Mouse (Mus musculus) liver (tissue): Measurements from ENCODE around the gene Rpl19.
A peak's percentile ranks its signal among the peaks of the same experiment; 100 is the strongest.

ENCODE experiments used
- DNase-seq: peaks from one replicate; pipeline ENCODE4 v3.0.0-alpha.2; 2020; ENCODE audit warnings: mixed read lengths

Rpl19 gene

GRCm38 (mm10) chr11:97999748-98000147 lies 26.8 kb upstream of the Rpl19 start:
- no peak for DNase-seq

DNA sequence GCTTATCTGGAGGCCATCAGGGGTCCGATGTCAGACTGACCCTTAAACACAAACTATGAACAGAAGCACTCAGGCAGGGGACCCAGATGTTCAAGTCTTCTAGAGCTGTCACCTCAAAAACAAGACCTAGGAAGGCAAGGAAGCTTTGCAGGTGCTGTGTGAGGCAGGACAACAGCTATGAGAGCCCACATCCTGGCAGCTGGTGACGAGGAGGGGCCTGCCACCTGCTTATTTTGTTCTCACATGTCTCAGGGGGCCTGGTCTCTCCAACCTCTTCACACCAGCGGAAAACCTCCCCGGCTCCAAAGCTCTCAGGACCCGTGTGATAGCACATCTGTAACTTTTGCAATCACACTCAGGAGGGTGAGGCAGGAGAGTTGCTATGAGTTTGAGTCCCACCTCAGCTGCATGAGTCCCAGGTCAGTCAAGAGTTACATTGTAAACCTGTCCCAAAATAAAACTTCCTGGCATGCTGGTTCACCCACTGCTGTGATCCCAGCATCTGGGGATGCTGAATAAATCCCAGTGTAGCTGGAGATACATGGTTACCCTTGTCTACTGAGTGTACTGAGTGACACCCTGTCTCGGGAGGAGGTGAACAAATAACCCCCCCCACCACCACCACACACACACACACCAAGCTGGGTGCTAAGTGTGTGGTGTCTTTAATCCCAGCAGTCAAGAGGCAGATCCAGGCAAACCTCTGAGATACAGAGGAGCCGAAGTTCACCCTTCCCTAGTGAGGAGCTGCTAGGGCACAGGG lies 26.0 kb upstream of the Rpl19 start:
- DNase-seq, result no peak

DNA sequence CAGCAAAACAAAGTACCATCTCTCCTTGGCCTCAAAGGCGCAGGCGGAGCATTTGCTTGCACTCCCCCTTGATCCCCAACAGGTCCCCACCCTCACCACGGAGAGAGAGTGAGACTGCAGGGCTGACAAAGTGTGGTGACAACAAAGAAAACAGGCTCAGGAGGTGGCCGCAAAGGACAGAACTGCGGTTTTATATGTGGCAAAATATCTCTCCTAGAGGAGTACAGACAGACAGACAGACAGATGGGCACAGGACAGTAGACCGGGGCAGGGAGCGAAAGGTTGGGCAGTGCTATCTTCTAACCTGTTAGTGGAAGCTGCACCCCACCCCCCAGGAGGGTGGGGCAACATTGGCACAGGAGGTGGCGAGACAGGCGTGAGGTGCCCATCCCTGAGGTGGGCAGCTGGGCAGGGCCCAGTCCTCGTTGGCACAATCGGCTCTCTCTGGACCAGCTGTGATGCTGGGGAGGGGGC lies 25.1 kb upstream of the Rpl19 start:
- no peak for DNase-seq

DNA sequence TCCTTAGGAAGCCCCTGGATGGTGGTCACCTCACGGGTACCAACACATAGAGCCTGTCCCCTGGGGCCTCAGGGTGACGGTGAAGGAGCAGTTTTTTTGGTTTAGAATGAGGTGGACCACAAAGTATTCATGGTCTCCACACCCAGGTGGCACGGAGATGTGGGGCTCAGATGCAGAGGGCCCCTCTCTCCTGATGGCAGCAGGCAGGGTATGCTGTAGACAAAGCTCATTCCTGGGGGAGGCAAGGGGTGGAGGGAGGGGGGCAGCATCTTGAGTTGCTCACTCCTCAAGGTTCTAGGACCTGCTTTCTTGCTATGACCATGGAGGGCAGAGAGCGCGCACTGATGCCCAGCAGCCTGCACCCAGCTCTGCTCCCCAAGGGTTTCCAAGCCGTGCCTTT lies 24.5 kb upstream of the Rpl19 start:
- no peak for DNase-seq

- DNase-seq, result peak; percentile 80
Observed at GRCm38 (mm10) chr11:98002627-98003026, 23.9 kb upstream of the Rpl19 start.

GRCm38 (mm10) chr11:98003171-98003671 lies 23.3 kb upstream of the Rpl19 start:
- no peak for DNase-seq

DNA sequence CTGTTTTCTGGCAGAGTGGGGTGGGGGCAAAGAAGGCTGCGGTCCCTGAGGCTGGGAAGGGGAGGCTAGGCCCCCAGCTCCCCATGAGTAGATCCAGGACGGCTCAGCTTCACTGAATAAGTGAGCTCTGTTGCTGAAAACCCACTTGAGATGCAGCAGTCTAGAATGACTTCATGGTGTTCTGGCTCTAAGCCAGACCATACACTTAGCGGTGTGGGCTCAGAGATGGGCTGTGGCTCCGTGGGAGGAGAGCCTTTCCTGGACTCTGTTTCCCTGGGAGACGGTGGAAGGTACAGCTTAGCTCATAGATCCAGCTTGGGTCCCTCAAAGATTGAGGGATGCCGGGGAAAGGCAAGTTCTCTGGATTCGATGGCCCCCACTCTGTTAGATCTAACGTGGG lies 22.3 kb upstream of the Rpl19 start:
- DNase-seq, result no peak

DNA sequence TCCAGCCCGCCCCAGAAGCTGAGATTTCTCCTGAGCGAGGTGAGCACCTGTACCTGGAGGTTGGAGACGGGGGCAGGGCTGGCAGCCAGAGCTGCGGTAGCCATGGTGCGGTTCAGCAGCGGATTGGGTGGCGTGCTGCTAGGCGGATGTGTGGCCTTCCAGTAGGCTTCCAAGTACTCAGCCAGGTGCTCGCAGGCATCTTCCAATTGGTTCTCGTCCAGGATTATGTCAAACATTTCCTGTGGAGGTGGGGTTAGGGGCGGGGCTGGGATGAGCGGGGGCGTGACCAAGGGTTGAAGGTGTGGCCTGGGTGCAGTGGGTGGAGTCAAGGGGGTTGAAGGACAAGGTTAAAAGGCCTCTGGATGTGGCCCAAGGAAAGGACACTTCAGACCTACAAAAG lies 21.4 kb upstream of the Rpl19 start:
- peak; percentile 56 for DNase-seq

DNA sequence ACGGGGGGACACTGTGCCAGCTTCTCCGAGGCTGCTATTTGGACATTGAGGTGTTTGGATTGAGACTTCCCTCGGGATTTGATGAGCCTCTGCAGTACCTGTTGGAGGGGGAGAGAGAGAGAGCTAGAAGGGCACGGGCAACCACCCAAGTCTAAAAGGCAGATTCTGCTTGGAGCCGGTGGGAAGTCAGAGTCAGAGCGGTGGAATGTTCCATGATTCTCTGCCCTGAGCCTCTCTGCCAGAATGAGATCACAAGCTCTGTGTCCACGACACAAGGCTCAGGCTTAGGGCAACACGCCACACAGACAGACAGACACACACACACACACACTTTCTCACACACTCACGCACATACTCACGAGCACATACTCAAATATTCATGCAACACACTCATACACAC lies 20.8 kb upstream of the Rpl19 start:
- no peak for DNase-seq

DNA sequence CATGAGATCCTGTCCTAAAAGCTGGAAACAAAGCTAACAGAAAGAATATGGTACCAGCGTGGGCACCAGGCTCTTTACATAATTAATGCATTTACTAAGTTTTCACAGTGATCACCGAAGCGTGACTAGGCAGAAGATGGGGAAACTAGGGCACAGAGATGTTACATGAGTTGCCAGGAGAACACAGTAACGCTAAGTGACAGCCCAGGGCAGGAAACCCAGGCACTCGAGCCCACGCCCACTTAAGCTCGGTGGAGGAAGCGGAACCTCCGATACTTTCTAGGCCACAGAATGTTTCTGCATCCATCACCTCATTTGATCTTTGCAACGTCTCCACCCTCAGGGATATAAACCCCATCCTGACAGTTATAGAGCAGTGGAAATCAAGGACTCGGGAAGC lies 18.4 kb upstream of the Rpl19 start:
- no peak for DNase-seq

DNA sequence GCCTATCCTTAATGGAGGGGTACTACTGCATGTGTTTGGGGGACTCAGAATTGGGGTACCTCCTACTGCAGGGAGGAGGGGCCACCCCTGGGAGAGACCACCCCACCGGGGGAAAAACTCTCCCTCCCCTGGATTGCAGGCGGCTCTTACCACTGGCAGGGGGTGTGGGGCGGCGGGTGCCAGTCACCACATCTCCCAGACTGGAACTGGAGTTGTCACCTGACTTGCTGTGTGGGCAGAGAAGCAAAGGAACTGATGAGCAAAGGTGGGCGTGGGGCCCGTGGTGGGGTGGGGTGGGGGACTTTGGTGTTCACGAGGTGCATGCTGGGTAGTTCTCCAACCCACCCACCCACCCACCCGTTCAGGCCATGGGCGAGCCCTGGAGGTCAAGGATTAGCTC lies 14.8 kb upstream of the Rpl19 start:
- DNase-seq, result no peak

- DNase-seq, result no peak
Observed at GRCm38 (mm10) chr11:98012831-98013230, 13.7 kb upstream of the Rpl19 start.

- no peak for DNase-seq
Observed at GRCm38 (mm10) chr11:98016177-98016576, 10.3 kb upstream of the Rpl19 start.

DNA sequence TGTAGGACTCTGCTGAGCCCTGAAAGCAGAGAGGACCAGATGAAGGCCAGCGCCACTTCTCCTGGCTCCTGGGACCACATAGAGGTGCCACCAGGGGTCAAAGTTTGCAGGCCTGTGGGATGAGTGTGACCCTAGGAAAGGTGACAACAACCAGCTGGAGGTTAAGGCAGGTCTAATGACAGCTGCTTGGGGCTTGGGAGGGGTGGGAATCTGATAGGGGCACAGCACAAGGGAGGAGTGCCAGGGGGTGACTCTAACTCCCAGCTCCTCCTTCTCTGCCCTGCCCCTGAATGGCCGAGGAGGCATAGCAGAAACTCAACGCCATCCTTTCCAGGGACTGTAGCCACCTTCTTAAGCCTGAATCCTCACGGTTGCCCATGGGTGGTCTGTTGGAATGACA lies 9.7 kb upstream of the Rpl19 start:
- no peak for DNase-seq

DNA sequence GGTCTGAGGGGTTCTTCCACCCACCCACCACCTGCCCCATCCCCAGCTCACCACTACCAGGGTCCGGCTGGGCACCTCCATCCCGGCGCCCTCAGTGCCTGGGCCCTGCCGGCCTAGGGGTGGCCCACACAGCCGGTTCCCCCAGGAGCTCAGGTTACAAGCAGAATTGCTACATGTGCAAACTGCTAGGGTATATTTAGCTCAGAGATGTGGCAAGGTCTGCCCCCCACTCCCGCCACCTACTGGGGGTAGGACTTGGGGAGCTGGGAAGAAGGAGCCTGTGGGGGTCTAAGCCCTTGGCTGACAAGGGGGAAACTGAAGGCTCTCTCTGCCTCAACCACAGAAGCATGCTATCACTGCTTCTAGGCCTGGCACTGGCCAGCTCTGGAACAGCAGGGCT lies 8.3 kb upstream of the Rpl19 start:
- DNase-seq, result no peak

- peak; percentile 54 for DNase-seq
Observed at GRCm38 (mm10) chr11:98018858-98019641, 7.5 kb upstream of the Rpl19 start.

DNA sequence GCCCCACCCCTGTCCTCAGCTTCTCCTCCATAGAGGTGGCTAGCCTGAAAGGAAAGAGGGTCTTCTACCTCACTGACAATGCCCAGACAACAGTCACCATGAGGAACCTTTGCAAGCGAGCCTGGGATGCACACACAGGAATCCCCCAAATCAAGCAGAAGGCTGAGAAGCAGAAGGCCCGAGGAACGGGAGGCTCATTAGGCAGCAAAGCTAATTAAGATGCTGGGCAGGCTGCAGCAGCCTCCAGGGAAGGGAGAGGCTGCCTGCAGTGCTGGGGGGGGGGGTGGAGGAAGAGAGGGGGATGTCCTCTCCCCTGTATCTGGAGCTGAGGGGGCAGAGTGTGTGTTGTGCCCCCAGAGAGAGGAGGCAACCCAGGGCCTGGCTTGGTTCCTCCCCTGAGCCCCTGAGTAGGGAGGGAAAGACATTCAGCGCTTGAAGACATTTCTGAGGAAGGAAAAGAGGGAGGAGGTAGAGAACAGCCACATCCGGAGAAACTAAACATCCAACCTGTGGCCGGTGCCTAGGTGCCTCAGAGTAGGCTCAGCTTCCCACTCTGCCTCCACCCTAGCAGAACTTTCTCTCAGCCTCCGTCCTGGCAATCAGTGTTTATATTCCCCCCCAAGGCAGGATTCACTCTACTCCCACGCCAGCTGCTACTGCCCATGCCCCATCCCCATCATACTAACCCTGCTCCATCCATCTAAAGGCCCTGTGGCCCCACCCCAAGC lies 6.5 kb upstream of the Rpl19 start:
- DNase-seq, result no peak

DNA sequence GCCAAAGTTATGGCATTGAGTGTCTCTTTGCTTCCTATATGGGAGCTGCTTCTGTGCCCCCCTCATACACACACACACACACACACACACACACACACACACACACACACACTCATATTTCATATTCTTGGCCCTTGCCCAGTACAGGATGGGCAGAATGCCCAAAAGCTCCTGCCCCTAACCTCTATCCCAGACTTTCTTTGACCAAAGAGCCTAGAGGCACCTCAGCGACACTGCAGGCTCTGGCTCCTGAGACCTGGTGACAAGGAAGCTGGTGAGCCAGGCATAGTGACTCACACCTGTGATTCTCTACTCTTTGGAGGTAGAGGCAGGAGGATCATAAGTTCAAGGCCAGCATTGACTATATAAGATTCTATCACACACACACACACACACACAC lies 5.8 kb upstream of the Rpl19 start:
- DNase-seq, result no peak

DNA sequence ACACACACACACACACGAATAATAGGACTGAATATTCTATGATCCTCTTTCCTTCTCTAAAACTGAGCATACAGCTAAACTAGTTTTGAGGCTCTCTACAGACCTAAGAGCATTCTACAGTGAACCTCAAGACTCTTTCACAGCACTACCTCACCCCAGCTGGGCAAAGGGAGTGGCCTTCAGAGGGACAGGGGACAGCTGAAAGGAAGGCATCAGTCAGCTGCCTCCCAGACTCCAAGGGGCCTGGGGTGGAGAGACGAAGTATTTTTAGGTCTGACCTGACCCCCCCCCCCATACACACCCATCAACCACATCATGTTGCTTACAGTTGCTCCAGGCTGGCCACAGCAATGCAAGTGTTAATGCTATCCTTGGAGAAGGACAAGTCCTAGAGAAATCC lies 5.4 kb upstream of the Rpl19 start:
- DNase-seq, result no peak

- DNase-seq, result peak; percentile 33
Observed at GRCm38 (mm10) chr11:98021565-98022252, 4.8 kb upstream of the Rpl19 start.

DNA sequence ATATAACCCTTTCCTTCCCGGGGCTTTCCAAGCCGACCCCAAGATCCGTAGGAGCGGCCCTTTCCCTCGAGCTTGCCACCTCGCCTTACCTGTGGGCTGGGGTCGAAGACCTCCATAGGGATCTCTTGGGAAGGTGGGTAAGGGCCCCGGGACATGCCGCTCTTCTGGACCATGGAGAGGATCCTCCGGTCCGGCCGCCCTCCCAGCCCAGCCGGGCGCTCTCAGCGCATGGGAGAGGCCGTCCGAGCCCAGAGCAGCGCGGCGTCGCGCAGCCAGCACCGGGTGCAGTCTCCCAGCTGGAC lies 4.3 kb upstream of the Rpl19 start:
- DNase-seq, result no peak

DNA sequence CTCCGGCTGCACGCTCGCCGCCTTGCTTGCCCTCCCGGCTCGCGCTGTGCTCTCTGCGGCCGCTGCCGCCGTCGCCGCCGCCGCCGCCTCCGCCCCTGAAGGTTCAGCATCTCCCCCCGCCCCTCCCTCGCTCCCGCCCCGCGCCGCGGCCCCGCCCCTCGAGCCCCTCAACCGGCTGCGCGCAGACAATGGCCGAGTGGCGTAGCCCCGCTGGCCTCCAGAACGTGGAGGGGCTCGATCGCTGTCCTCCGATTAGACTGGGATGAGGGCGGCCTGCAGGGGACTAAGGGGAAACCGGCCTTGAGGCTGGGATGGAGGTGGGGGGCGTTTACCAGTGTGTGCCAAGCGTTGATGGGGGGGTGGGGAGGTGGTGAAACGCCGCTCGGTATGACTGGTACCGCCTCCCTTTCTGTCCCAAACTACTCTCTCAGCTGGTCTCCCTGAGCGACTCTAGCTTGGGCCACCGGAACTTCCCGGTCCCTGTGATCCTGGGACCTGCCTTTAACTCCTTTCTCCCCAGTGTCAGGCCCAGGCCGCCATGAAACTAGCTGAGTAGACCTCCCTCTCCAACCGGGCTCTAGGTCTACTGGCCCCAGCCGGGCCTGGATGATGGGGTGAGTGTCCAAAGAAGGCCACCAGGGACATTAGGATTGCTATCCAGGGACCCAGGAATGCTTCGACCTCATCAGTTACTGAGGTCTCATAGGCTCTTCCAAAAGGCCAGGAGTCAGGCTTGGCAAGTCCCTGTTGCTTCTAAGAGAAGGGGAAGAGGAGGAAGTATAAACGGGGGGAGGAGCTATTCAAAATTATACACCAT lies 3.7 kb upstream of the Rpl19 start, which contains the start of gene Cacnb1:
Gene Cacnb1, minus strand, starts transcription at position 480 of the 817 bp plus-strand sequence.
- DNase-seq, result peak; percentile 73
